Mouse (Mus musculus): ENCODE data around the gene Abhd12.

DNA sequence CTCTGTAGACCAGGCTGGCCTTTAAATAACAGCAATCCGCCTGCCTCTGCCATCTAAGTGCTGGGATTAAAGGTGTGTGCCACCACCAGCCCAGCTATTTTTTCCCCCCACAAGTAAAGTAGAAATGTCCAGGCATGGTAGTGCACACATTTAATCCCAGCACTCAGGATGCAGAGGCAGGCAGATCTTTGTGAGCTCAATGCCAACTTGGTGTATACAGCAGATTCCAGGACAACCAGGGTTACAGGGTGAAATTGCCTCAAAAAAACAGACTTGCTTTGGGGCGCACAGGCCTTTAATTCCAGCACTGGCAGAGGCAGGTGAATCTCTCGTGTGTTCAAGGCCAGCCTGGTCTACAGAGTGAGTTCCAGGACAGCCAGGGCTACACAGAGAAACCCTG is 18.5 kb upstream of the Abhd12 start:
- TF ChIP-seq CTCF (IDR thresholded peaks at IDR 0.05; ENCODE audit: low read depth) (no peak), EP300 (IDR thresholded peaks at IDR 0.05; ENCODE audit: low read depth) (no peak)
